Mouse (Mus musculus) forebrain, embryonic 16.5 days (tissue): ENCODE results near the gene Nup214. TPM values are rescaled to one million over a fixed set of nuclear protein-coding genes. Genes with fewer than 3 reads are reported as not detected.

ENCODE experiments used
- ATAC-seq: fragments of 200-750 bp; cut with Nextera tagmentation; 2 replicates; pipeline ENCODE4 v1.8.0; 2017; ENCODE audit warnings: mild to moderate bottlenecking, moderate library complexity
- H3K27ac ChIP-seq: fragments of 300-500 bp; sonication (generic); 2 replicates; pipeline ENCODE4 v1.5.1; 2014; ENCODE audit warnings: low read length, control low read depth
- H3K27me3 ChIP-seq: fragments of 300-500 bp; sonication (generic); replicated peaks from 2 replicates; pipeline ENCODE4 v1.6.1; 2014; ENCODE audit warnings: low read length; ENCODE audit not compliant: control insufficient read depth, insufficient read depth
- H3K36me3 ChIP-seq: fragments of 300-500 bp; sonication (generic); 2 replicates; pipeline ENCODE4 v1.6.1; 2014; ENCODE audit not compliant: control insufficient read depth, insufficient read depth
- H3K4me1 ChIP-seq: fragments of 300-500 bp; sonication (generic); replicated peaks from 2 replicates; pipeline ENCODE4 v1.6.1; 2014; ENCODE audit warnings: low read length; ENCODE audit not compliant: control insufficient read depth, insufficient read depth
- H3K4me2 ChIP-seq: fragments of 300-500 bp; sonication (generic); 2 replicates; pipeline ENCODE4 v1.6.1; 2014; ENCODE audit warnings: mild to moderate bottlenecking, low read length, control low read depth
- H3K4me3 ChIP-seq: fragments of 300-500 bp; sonication (generic); replicated peaks from 2 replicates; pipeline ENCODE4 v1.5.1; 2014; ENCODE audit warnings: mild to moderate bottlenecking, low read length, control low read depth
- H3K9ac ChIP-seq: fragments of 300-500 bp; sonication (generic); replicated peaks from 2 replicates; pipeline ENCODE4 v1.6.1; 2014; ENCODE audit warnings: low read depth, low read length, control low read depth
- H3K9me3 ChIP-seq: fragments of 300-500 bp; sonication (generic); 2 replicates; pipeline ENCODE4 v1.6.1; 2016; ENCODE audit warnings: low read length; ENCODE audit not compliant: control insufficient read depth
- WGBS: fragments of 180-500 bp; shearing (Covaris S2); extraction: QIAGEN DNeasy Blood & Tissue Kit; methylation state at CpG from one replicate; pipeline ENCODE4 v1.1.7; 2014; 5-methylcytosine and 5-hydroxymethylcytosine counted together
- polyA plus RNA-seq: library from polyadenylated mRNA; unstranded; fragments of >200 nt; fragmentation: Nextera tagmentation; extraction: Ambion mirVana; gene quantifications from 2 replicates; pipeline ENCODE4 v1.2.1, GENCODE M21; 2015

Nup214 gene
- polyA plus RNA-seq, 1 experiment from 2014 or later = 69.2 TPM

DNA sequence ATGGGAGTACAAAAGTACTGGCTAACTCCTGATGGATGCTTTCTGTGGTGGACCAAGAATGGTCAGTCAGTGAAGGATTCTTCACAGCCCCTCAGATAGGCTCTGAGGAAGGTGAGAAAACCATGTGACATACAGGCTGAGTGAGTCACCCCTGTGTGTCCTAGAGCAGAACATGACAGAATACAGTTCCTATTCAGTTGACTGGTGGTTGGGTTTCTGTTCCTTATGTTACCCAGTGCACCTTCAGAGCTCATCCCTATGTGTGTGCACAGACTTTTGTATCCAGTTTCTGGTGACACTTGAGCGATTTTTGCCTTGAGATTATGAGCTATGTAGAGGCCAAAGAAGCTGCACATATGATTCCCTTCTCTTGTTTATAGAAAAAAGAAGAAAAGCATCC is 13.5 kb downstream of the Nup214 start:
- H3K27me3 ChIP-seq = no peaks in the 10 kb centered on the region
- no peaks in the 10 kb centered on the region for H3K9me3 ChIP-seq
- no peaks in the 10 kb centered on the region for H3K4me1 ChIP-seq
- no peak overlapping the region for H3K27ac ChIP-seq
- no peak overlapping the region for H3K9ac ChIP-seq
- H3K4me2 ChIP-seq = no peak overlapping the region
- 97% methylated on average over 1 of the region's 1 CpGs for WGBS
- H3K4me3 ChIP-seq = no peak overlapping the region
- no peak for ATAC-seq
- peaks cover 53% of the 10 kb centered on the region for H3K36me3 ChIP-seq

DNA sequence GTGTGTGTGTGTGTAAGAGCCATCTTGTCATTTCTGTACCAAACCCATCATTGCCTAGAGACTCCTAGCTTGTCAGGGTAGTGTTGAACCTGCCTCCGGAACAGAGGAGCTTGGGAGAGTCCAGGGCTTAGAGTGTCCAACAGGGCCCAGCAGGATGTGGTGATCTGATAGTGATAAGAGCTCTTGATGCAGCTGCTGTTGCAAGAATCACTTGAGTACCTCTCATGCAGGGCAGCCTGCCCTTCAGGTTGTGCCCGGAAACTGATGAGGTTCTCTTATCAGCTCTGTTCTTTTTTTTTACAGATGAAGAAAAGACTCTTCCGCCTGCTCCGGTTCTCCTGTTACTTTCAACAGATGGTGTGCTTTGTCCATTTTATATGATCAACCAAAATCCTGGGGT is 16.7 kb downstream of the Nup214 start:
- Histone ChIP-seq H3K4me2 (no peak overlapping the region), H3K9me3 (no peaks in the 10 kb centered on the region), H3K4me3 (no peak overlapping the region), H3K27me3 (no peaks in the 10 kb centered on the region), H3K9ac (no peak overlapping the region), H3K27ac (no peak overlapping the region), H3K4me1 (no peaks in the 10 kb centered on the region), H3K36me3 (peaks cover 38% of the 10 kb centered on the region)
- 97% methylated on average over 4 of the region's 4 CpGs for whole genome bisulfite sequencing
- ATAC-seq = no peak

- Histone ChIP-seq H3K4me2 (no peak overlapping the region), H3K27me3 (no peaks in the 10 kb centered on the region), H3K4me3 (no peak overlapping the region), H3K4me1 (no peaks in the 10 kb centered on the region), H3K36me3 (peaks cover 48% of the 10 kb centered on the region), H3K9me3 (no peaks in the 10 kb centered on the region), H3K9ac (no peak overlapping the region), H3K27ac (no peak overlapping the region)
- 94% methylated on average over 9 of the region's 9 CpGs for WGBS
- ATAC-seq = no peak
These were observed 20.7 kb downstream of the Nup214 start for GRCm38 (mm10) chr2:31994896-31995295.

DNA sequence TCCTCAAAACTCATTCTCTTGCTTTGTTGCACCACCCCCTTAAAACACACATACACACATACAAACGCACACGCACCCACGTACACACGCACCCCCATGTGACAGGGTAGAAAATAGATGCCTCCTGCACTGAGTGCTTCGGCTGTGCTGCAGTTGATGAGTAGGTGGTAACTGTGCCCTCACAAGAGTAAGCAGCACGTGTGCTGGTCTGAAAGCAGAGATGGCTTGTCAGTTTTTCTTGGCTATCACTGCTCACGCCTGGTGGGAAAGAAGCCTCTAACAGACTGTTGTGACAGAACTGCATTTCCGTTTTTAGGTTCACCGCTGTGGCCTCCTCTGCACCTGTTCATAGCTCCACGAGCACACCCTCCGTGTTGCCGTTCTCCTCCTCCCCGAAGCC is 21.8 kb downstream of the Nup214 start:
- Histone ChIP-seq H3K4me1 (no peaks in the 10 kb centered on the region), H3K9ac (no peak overlapping the region), H3K27ac (no peak overlapping the region), H3K4me3 (no peak overlapping the region), H3K4me2 (no peak overlapping the region), H3K27me3 (no peaks in the 10 kb centered on the region), H3K9me3 (no peaks in the 10 kb centered on the region), H3K36me3 (peaks cover 43% of the 10 kb centered on the region)
- ATAC-seq = no peak
- 97% methylated on average over 13 of the region's 13 CpGs for WGBS

GRCm38 (mm10) chr2:31997539-31997938 is 23.3 kb downstream of the Nup214 start:
- Histone ChIP-seq H3K27ac (no peak overlapping the region), H3K27me3 (no peaks in the 10 kb centered on the region), H3K4me2 (no peak overlapping the region), H3K4me1 (no peaks in the 10 kb centered on the region), H3K36me3 (peaks cover 38% of the 10 kb centered on the region), H3K9me3 (no peaks in the 10 kb centered on the region), H3K9ac (no peak overlapping the region), H3K4me3 (no peak overlapping the region)
- 94% methylated on average over 5 of the region's 5 CpGs for WGBS
- ATAC-seq = no peak

- WGBS = 81% methylated on average over 2 of the region's 2 CpGs
- H3K9me3 ChIP-seq = no peaks in the 10 kb centered on the region
- no peaks in the 10 kb centered on the region for H3K27me3 ChIP-seq
- H3K27ac ChIP-seq = no peak overlapping the region
- H3K9ac ChIP-seq = no peak overlapping the region
- no peaks in the 10 kb centered on the region for H3K4me1 ChIP-seq
- peaks cover 43% of the 10 kb centered on the region for H3K36me3 ChIP-seq
- no peak overlapping the region for H3K4me2 ChIP-seq
- H3K4me3 ChIP-seq = no peak overlapping the region
- ATAC-seq = no peak
These were observed 24.2 kb downstream of the Nup214 start for GRCm38 (mm10) chr2:31998443-31998842.

- H3K36me3 ChIP-seq = peaks cover 44% of the 10 kb centered on the region
- no peaks in the 10 kb centered on the region for H3K9me3 ChIP-seq
- H3K4me2 ChIP-seq = no peak overlapping the region
- H3K9ac ChIP-seq = no peak overlapping the region
- H3K4me1 ChIP-seq = no peaks in the 10 kb centered on the region
- ATAC-seq = no peak
- H3K27ac ChIP-seq = no peak overlapping the region
- H3K27me3 ChIP-seq = no peaks in the 10 kb centered on the region
- WGBS = 82% methylated on average over 2 of the region's 2 CpGs
- H3K4me3 ChIP-seq = no peak overlapping the region
These were observed 34.1 kb downstream of the Nup214 start for GRCm38 (mm10) chr2:32008311-32008710.

- ATAC-seq = no peak
- H3K36me3 ChIP-seq = peaks cover 41% of the 10 kb centered on the region
- 91% methylated on average over 11 of the region's 11 CpGs for WGBS
- H3K27ac ChIP-seq = no peak overlapping the region
- no peaks in the 10 kb centered on the region for H3K9me3 ChIP-seq
- no peak overlapping the region for H3K4me2 ChIP-seq
- no peaks in the 10 kb centered on the region for H3K27me3 ChIP-seq
- no peak overlapping the region for H3K9ac ChIP-seq
- no peak overlapping the region for H3K4me3 ChIP-seq
- no peaks in the 10 kb centered on the region for H3K4me1 ChIP-seq
These were observed 34.5 kb downstream of the Nup214 start for GRCm38 (mm10) chr2:32008716-32009115.

DNA sequence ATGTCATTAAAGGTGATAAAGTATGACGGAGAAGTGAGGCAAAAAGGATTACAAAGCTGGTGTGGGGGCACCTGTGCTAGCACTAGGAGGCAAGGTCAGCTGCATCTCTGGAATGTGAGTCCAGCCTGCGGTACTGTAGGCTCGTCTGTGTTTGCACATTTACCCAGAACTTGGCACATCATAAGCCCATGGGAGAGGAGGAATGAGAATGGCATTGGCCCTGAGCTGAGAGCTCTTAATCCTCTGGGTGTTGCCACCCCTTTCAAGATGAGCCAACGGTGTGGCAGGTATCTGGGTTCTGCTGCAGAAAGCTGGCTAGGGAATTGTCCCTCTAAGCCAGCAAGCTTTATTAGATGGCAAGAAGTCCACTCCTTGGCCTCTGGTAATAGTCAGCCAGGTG is 45.5 kb downstream of the Nup214 start:
- Histone ChIP-seq H3K4me2 (no peak overlapping the region), H3K9ac (no peak overlapping the region), H3K4me3 (no peak overlapping the region), H3K27ac (no peak overlapping the region), H3K4me1 (no peaks in the 10 kb centered on the region), H3K36me3 (peaks cover 26% of the 10 kb centered on the region), H3K27me3 (no peaks in the 10 kb centered on the region), H3K9me3 (no peaks in the 10 kb centered on the region)
- ATAC-seq = no peak
- 92% methylated on average over 4 of the region's 4 CpGs for WGBS

DNA sequence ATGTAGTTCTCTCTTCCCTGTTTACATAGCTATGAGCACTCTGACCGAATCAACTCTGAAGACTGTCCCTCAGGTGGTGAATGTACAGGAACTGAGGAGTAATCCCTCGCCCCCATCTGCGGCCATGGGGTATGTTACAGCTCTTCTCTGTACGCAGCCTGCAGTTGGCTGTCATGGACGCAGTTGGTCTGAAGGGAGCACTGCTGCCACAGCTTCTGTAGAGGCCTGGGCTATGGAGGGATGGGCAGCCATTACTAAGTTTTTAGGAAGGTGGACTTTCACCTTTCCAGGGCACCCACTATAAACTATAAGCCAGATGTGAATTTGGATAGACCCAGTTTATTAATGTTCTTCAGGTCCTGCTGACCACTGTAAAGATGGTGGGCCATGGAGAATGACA is 46.0 kb downstream of the Nup214 start:
- Histone ChIP-seq H3K4me1 (no peaks in the 10 kb centered on the region), H3K9ac (no peak overlapping the region), H3K27me3 (no peaks in the 10 kb centered on the region), H3K36me3 (peaks cover 28% of the 10 kb centered on the region), H3K4me2 (no peak overlapping the region), H3K27ac (no peak overlapping the region), H3K9me3 (no peaks in the 10 kb centered on the region), H3K4me3 (no peak overlapping the region)
- no peak for ATAC-seq
- 95% methylated on average over 5 of the region's 5 CpGs for WGBS
